Mouse (Mus musculus) liver, embryonic 11.5 days (tissue): ENCODE data around the gene Gm29609. TPM values are rescaled to one million over a fixed set of nuclear protein-coding genes. Genes with fewer than 3 reads are reported as not detected.

Source experiments
- ATAC-seq: fragments of 200-750 bp; cut with Nextera tagmentation; replicated peaks from 2 replicates; pipeline ENCODE4 v1.8.0; 2017; ENCODE audit warnings: moderate number of reproducible peaks, mild to moderate bottlenecking, moderate TSS enrichment, moderate library complexity; ENCODE audit not compliant: low FRiP score
- DNase-seq: peaks from one replicate; pipeline ENCODE4 v3.0.0-alpha.2; 2017; ENCODE audit warnings: low spot score
- H3K27ac ChIP-seq: fragments of 300-500 bp; sonication (generic); 2 replicates; pipeline ENCODE4 v1.5.1; 2014; ENCODE audit warnings: mild to moderate bottlenecking, low read depth, low read length, control low read depth
- H3K27me3 ChIP-seq: fragments of 300-500 bp; sonication (generic); replicated peaks from 2 replicates; pipeline ENCODE4 v1.6.1; 2014; ENCODE audit warnings: low read length, mixed read lengths; ENCODE audit not compliant: control insufficient read depth, insufficient read depth
- H3K36me3 ChIP-seq: fragments of 300-500 bp; sonication (generic); 2 replicates; pipeline ENCODE4 v1.6.1; 2014; ENCODE audit warnings: mild to moderate bottlenecking, low read length, moderate library complexity, mixed read lengths; ENCODE audit not compliant: control insufficient read depth, insufficient read depth
- H3K4me1 ChIP-seq: fragments of 300-500 bp; sonication (generic); replicated peaks from 2 replicates; pipeline ENCODE4 v1.6.1; 2014; ENCODE audit warnings: low read length, mixed read lengths; ENCODE audit not compliant: control insufficient read depth, insufficient read depth
- H3K4me2 ChIP-seq: fragments of 300-500 bp; sonication (generic); 2 replicates; pipeline ENCODE4 v1.6.1; 2014; ENCODE audit warnings: mild to moderate bottlenecking, control low read depth, moderate library complexity
- H3K4me3 ChIP-seq: fragments of 300-500 bp; sonication (generic); 2 replicates; pipeline ENCODE4 v1.5.1; 2014; ENCODE audit warnings: low read depth, low read length, control low read depth
- H3K9ac ChIP-seq: fragments of 300-500 bp; sonication (generic); 2 replicates; pipeline ENCODE4 v1.6.1; 2014; ENCODE audit warnings: low read depth, low read length, control low read depth
- H3K9me3 ChIP-seq: fragments of 300-500 bp; sonication (generic); 2 replicates; pipeline ENCODE4 v1.6.1; 2016; ENCODE audit warnings: low read length, inconsistent platforms, mixed read lengths; ENCODE audit not compliant: control insufficient read depth
- WGBS: fragments of 180-500 bp; shearing (Covaris S2); extraction: QIAGEN DNeasy Blood & Tissue Kit; methylation state at CpG from one replicate; pipeline ENCODE4 v1.1.7; 2014; 5-methylcytosine and 5-hydroxymethylcytosine counted together
- polyA plus RNA-seq: library from polyadenylated mRNA; unstranded; fragments of >200 nt; fragmentation: Nextera tagmentation; extraction: Ambion mirVana; gene quantifications from 2 replicates; pipeline ENCODE4 v1.2.1, GENCODE M21; 2014

The Gm29609 gene
- polyA plus RNA-seq, 1 experiment from 2014 or later, result 1.5 TPM

- no peaks in the 10 kb centered on the region for H3K36me3 ChIP-seq
- H3K4me2 ChIP-seq, result no peak overlapping the region
- ATAC-seq (no peak), DNase-seq (no peak)
- no peaks in the 10 kb centered on the region for H3K4me1 ChIP-seq
- no peak overlapping the region for H3K4me3 ChIP-seq
- no peaks in the 10 kb centered on the region for H3K9me3 ChIP-seq
- no peaks in the 10 kb centered on the region for H3K27me3 ChIP-seq
- no peak overlapping the region for H3K27ac ChIP-seq
- 25% methylated on average over 7 of the region's 7 CpGs for WGBS
- H3K9ac ChIP-seq, result no peak overlapping the region
These were observed 68.9 kb downstream of the Gm29609 start for GRCm38 (mm10) chr5:31110781-31111180.

DNA sequence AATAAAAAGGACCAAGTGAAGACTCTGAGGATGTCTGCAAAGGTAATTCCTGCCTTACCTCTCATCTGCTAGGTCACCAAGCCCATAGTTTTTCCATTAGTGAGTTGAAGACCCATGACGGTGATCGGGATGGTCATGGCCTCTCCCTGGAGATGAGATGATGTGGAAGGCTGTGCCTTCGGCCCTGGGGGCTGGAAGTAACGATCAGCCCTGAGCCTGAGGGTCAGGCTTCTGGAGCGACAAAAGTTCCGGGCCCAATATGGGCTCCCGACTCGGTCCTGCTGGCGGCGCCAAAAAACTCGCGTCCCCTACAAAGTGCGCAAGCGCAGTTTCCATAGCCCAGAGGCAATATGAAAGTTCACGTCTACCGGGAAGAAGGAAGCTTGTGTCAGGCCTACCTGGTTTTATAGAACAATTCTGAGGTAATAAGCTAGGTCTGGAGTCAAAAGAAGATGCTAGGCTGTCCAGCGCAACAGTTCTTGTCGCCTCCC lies 71.7 kb downstream of the Gm29609 start, which contains the start of gene Slc30a3:
Gene Slc30a3, minus strand, starts transcription at position 238 of the 491 bp plus-strand sequence.
- Histone ChIP-seq H3K9ac (no peak within 1 kb of the TSS), H3K4me3 (no peak within 1 kb of the TSS), H3K4me1 (no peaks in the 10 kb centered on the region), H3K27ac (no peak within 1 kb of the TSS), H3K36me3 (no peaks in the 10 kb centered on the region), H3K27me3 (no peaks in the 10 kb centered on the region), H3K4me2 (no peak within 1 kb of the TSS), H3K9me3 (no peaks in the 10 kb centered on the region)
- no peak for ATAC-seq
- WGBS, result 90% methylated on average over 18 of the region's 18 CpGs
- DNase-seq, result no peak

DNA sequence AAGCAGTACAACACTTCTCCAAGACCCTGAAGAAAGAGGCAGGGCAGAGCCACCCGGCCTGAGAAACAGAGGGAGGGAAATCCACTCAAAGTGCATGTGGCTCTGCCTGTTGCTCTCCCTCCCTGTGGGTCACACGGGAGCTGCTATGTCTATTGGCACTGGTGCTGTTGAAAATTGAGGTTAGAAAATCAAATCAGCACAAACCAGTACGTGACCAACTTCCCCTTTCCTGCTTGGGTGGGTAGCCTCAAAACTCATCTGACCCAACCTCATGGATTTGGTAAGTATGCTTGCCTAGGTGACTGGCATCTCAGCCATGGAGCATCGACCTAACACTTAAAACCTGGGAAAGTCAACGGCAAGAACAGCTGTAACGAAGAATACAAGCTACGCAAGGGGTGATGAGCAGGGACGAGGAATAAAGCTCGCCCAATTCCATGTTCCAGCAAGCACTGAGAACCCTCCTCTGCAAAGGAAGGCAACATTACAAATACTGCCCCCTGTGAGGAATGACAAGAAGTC lies 73.8 kb downstream of the Gm29609 start, which contains the start of gene Dnajc5g:
Gene Dnajc5g, plus strand, starts transcription at position 472 of the 522 bp plus-strand sequence.
- Histone ChIP-seq H3K4me2 (no peak within 1 kb of the TSS), H3K4me1 (no peaks in the 10 kb centered on the region), H3K4me3 (no peak within 1 kb of the TSS), H3K27me3 (no peaks in the 10 kb centered on the region), H3K36me3 (no peaks in the 10 kb centered on the region), H3K9ac (no peak within 1 kb of the TSS), H3K27ac (no peak within 1 kb of the TSS), H3K9me3 (no peaks in the 10 kb centered on the region)
- no peak for DNase-seq
- WGBS, result 66% methylated on average over 9 of the region's 9 CpGs
- ATAC-seq, result no peak

DNA sequence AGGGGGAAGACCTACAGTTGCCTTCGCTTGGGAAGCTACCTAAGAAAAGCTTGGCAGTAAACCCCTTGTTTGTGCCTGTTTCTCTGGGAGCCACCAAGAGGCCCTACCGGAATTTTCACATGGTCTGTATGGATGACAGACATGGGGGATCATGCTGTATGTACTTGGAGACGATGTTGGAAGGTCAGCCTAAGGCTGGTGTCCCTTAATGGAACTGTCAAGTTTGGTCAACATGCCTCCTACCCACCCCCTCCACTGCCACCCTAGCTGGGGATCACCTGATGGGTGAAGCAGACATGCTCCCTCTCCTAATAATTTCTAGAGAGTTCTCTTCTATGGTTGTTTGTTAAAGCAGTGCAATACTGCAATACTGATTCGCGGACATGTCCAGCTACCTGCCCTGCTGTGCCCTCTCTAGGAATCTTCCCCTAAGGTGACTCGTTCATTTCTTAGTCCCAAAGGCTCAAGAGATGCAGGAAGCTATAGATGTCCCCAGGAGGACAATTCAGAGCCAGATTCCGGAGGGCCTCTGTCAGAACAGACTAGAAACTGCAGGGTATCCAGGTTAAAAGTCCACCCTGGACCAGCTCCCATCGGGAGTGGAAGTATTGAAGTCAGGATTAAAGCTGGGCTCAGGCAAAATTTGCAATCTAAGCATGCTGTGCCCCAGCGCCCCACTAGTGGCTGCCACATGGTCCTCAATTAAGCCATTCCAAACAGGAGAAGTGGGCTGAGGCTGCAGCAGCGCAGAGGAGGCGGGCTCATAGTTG lies 83.8 kb downstream of the Gm29609 start:
- Histone ChIP-seq H3K4me3 (peak overlapping the region; percentile 26), H3K36me3 (no peaks in the 10 kb centered on the region), H3K9me3 (no peaks in the 10 kb centered on the region), H3K4me2 (peak overlapping the region; percentile 72), H3K4me1 (peaks cover 6% of the 10 kb centered on the region; the same call in 1 of the 2 replicates), H3K27me3 (peaks cover 71% of the 10 kb centered on the region), H3K9ac (no peak overlapping the region), H3K27ac (no peak overlapping the region)
- WGBS, result 33% methylated on average over 11 of the region's 11 CpGs
- DNase-seq, result no peak
- ATAC-seq, result no peak

GRCm38 (mm10) chr5:31094799-31095691 lies 84.7 kb downstream of the Gm29609 start:
- 1% methylated on average over 59 of the region's 59 CpGs for WGBS
- no peaks in the 10 kb centered on the region for H3K36me3 ChIP-seq
- no peak overlapping the region for H3K27ac ChIP-seq

More at GRCm38 (mm10) chr5:31094799-31095691, 84.7 kb downstream of the Gm29609 start:
- peak overlapping the region; percentile 72 for H3K4me2 ChIP-seq
- H3K4me1 ChIP-seq, result peaks cover 6% of the 10 kb centered on the region; the same call in 1 of the 2 replicates
- DNase-seq (peak; percentile 37), ATAC-seq (peak; percentile 33; the same call in 1 of the 2 replicates)
- H3K9ac ChIP-seq, result no peak overlapping the region
- H3K4me3 ChIP-seq, result peak overlapping the region; percentile 26
- H3K9me3 ChIP-seq, result no peaks in the 10 kb centered on the region
- peaks cover 80% of the 10 kb centered on the region for H3K27me3 ChIP-seq

Other genes with a start within 250 kb of the Gm29609 start
- 5.4 and 8.2 TPM in 2 replicates for gene Cgref1, start 234.3 kb downstream of the Gm29609 start, polyA plus RNA-seq
- gene Preb, start 219.6 kb downstream of the Gm29609 start, polyA plus RNA-seq, result 111 and 118 TPM in 2 replicates
- 0.04 TPM in 2 replicates for gene Tcf23, start 211.2 kb downstream of the Gm29609 start, polyA plus RNA-seq
- 68.5 and 72.4 TPM in 2 replicates for gene Atraid, start 131.6 kb downstream of the Gm29609 start, polyA plus RNA-seq
- gene Slc5a6, start 131.0 kb downstream of the Gm29609 start, polyA plus RNA-seq, result 9.3 and 10.3 TPM in 2 replicates
- 65.0 and 66.0 TPM in 2 replicates for gene Cad, start 125.1 kb downstream of the Gm29609 start, polyA plus RNA-seq
- gene Dnajc5g, start 73.6 kb downstream of the Gm29609 start, polyA plus RNA-seq, result not detected in 2 replicates
- gene Slc30a3, start 71.7 kb downstream of the Gm29609 start, polyA plus RNA-seq, result 1.1 and 1.4 TPM in 2 replicates
- 0.43 TPM in 1 of 2 replicates, not detected in the other for gene Trim54, start 63.2 kb downstream of the Gm29609 start, polyA plus RNA-seq
- not detected in 2 replicates for gene Ucn, start 41.1 kb downstream of the Gm29609 start, polyA plus RNA-seq
- gene Mpv17, start 25.7 kb downstream of the Gm29609 start, polyA plus RNA-seq, result 40.9 and 50.4 TPM in 2 replicates
- gene Gtf3c2, start 233 bp upstream of the Gm29609 start, polyA plus RNA-seq, result 77.2 and 79.5 TPM in 2 replicates
- gene Snx17, start 13.3 kb upstream of the Gm29609 start, polyA plus RNA-seq, result 87.6 and 94.7 TPM in 2 replicates
- 93.2 and 98.1 TPM in 2 replicates for gene Eif2b4, start 13.5 kb upstream of the Gm29609 start, polyA plus RNA-seq
- 4.7 and 6.2 TPM in 2 replicates for gene Zfp513, start 22.4 kb upstream of the Gm29609 start, polyA plus RNA-seq
- 220 and 242 TPM in 2 replicates for gene Ppm1g, start 40.8 kb upstream of the Gm29609 start, polyA plus RNA-seq
- 95.6 and 98.1 TPM in 2 replicates for gene Nrbp1, start 61.0 kb upstream of the Gm29609 start, polyA plus RNA-seq
- gene Gm9970, start 61.3 kb upstream of the Gm29609 start, polyA plus RNA-seq, result 0.36 TPM in 1 of 2 replicates, not detected in the other
- 11.6 and 12.0 TPM in 2 replicates for gene Krtcap3, start 71.8 kb upstream of the Gm29609 start, polyA plus RNA-seq
- gene Ift172, start 111.2 kb upstream of the Gm29609 start, polyA plus RNA-seq, result 15.3 and 17.4 TPM in 2 replicates
- gene Fndc4, start 116.2 kb upstream of the Gm29609 start, polyA plus RNA-seq, result 24.2 TPM in 2 replicates
- 11.3 and 12.1 TPM in 2 replicates for gene Gckr, start 117.5 kb upstream of the Gm29609 start, polyA plus RNA-seq